Mouse (Mus musculus) small intestine, adult 10 weeks (tissue): ENCODE data around the gene Rpl23. TPM values are rescaled to one million over a fixed set of nuclear protein-coding genes. Genes with fewer than 3 reads are reported as not detected.

Experiments
- polyA plus RNA-seq: library from polyadenylated mRNA; stranded (reverse); fragments of 350-450 nt; fragmentation: Illumina TruSeq; extraction: RNeasy Lipid Tissue Mini Kit (QIAGEN cat#74804); gene quantifications from one replicate; pipeline ENCODE4 v1.2.3, GENCODE M21; 2014; ENCODE audit warnings: low replicate concordance

Rpl23 gene
- 1,379 TPM for polyA plus RNA-seq

GRCm38 (mm10) chr11:97781832-97782563 lies at the start of gene Rpl23:
Gene Rpl23, minus strand, starts transcription at chr11:97782437.

DNA sequence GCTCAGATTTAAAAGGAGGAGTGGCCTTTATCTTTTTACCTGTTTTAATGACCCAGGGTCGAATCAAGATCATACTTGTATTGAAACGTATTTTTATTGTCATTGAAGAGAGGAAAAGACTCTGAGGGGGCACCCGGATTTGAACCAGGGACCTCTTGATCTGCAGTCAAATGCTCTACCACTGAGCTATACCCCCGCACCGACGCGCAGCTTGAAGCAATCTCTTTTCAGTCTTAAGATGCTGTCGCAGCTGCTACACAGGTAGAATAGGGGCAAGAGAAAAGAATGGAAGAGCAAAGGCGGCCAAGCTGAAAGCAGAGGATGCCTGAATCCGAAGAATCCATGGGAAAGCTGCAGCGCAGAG lies 16.5 kb upstream of the Rpl23 start, which contains the start of gene Lasp1:
Lasp1 (plus strand) TSS at position 219 of the 364 bp plus-strand sequence.

DNA sequence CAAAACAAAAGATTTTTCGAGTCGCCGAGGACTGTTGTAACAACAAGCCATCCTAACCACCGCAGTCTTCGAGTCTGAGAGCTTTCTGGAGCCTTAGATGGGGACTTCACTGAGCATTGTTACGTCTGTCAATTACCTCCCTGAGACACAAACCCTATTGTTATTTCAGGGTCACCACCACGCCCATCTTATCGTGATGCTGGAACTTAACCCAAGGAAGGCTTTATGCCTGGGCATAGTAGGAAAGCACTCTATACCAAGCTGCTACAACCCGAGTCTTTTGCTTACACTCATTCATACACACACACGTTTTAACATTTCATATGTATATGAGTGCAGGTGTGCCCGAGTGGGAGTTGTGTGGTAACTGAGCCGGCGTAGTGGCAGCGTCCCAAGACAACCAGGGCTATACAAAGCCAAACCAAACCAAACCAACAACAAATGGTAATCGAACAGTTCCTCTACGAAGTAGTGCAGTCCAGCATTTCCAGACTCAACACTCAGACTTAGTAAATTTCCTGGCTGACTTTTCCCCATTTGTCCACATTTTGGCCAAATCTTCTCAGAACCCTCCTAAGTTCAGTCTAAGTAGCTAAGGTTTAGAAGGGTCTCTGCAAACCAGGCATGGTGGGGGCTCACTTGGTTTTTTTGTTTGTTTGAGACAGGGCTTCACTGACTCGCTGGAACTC lies 6.3 kb downstream of the Rpl23 start, which contains the start of gene 1700001P01Rik:
1700001P01Rik (minus strand) TSS at position 111 of the 689 bp plus-strand sequence.

GRCm38 (mm10) chr11:97766154-97766881 lies 15.9 kb downstream of the Rpl23 start, which contains the start of gene Cwc25:
Gene Cwc25, minus strand, starts transcription at chr11:97766556.

DNA sequence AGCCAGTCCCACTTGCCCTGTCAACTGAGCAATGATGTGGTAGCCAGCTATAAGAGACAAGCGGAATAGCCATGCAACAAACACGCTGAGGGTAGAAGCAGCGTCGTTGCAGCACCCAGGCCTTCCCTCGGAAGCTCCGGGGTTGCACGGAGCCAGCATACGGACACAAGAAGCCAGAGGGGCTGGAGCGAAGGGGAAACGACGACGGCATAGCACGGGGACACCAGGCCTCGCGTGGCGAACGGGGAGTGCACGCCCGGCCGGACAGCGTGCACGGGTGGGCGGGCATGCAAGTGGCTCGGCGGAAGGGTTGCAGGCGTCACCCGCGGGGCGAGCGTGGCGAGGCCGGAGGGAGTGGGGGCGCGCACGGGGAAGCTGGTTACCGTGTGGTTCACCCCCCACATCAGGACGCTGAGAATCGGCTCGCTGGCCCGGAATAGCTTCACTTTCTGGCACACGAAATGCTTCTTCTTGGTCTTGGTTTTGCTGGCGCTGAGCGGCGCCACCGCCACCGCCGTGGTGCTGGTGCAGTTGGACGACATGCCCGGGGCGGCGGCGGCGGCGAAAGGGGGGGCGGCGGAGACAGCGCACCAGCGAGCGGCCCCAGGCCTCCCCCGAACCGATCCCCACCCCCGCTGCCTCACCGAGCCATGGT lies 38.0 kb downstream of the Rpl23 start, which contains the start of gene Pip4k2b:
Pip4k2b (minus strand) TSS at position 642 of the 655 bp plus-strand sequence.

Other genes starting within 250 kb of the Rpl23 start
- gene Srcin1, start 206.3 kb downstream of the Rpl23 start, polyA plus RNA-seq = not detected
- gene Epop, start 152.7 kb downstream of the Rpl23 start, polyA plus RNA-seq = not detected
- 3.7 TPM for gene Mllt6, start 119.0 kb downstream of the Rpl23 start, polyA plus RNA-seq
- gene Cisd3, start 96.6 kb downstream of the Rpl23 start, polyA plus RNA-seq = 16.7 TPM
- gene Pcgf2, start 81.9 kb downstream of the Rpl23 start, polyA plus RNA-seq = 1.9 TPM
- gene Psmb3, start 79.0 kb downstream of the Rpl23 start, polyA plus RNA-seq = 6.1 TPM
- gene Pip4k2b, start 37.7 kb downstream of the Rpl23 start, polyA plus RNA-seq = 2.8 TPM
- 11.0 TPM for gene Cwc25, start 15.9 kb downstream of the Rpl23 start, polyA plus RNA-seq
- gene 1700001P01Rik, start 6.5 kb downstream of the Rpl23 start, polyA plus RNA-seq = not detected
- 88.5 TPM for gene Lasp1, start 16.6 kb upstream of the Rpl23 start, polyA plus RNA-seq
- 1.7 TPM for gene B230217C12Rik, start 58.3 kb upstream of the Rpl23 start, polyA plus RNA-seq
- gene Fbxo47, start 101.7 kb upstream of the Rpl23 start, polyA plus RNA-seq = 1.5 TPM
- not detected for gene Plxdc1, start 204.0 kb upstream of the Rpl23 start, polyA plus RNA-seq
- not detected for gene Arl5c, start 213.7 kb upstream of the Rpl23 start, polyA plus RNA-seq
- gene Cacnb1, start 240.6 kb upstream of the Rpl23 start, polyA plus RNA-seq = not detected
- 34.7 TPM for gene Rpl19, start 244.3 kb upstream of the Rpl23 start, polyA plus RNA-seq